Mouse (Mus musculus) left cerebral cortex, postnatal 36 days (tissue): ENCODE data around the gene Thumpd2. TPM values are rescaled to one million over a fixed set of nuclear protein-coding genes. Genes with fewer than 3 reads are reported as not detected.

Experiments used
- DNase-seq, 2 experiments: peaks; one replicate each; pipeline ENCODE4 v3.0.0; 2021 to 2022; ENCODE audit warnings: low spot score in 2 of 2, mixed read lengths in 1 of 2
- intact Hi-C: fragments of 180-260 bp; cut with DNase I; formaldehyde crosslinking; loops from one replicate; pipeline ENCODE4 v1.15.1; 2025
- total RNA-seq, 2 experiments: library from RNA; stranded (reverse); gene quantifications; 2 replicates each; pipeline ENCODE4 v1.2.3; 2021

The Thumpd2 gene
- 1 to 10 TPM; 5.2 to 8.7 TPM for total RNA-seq

DNA sequence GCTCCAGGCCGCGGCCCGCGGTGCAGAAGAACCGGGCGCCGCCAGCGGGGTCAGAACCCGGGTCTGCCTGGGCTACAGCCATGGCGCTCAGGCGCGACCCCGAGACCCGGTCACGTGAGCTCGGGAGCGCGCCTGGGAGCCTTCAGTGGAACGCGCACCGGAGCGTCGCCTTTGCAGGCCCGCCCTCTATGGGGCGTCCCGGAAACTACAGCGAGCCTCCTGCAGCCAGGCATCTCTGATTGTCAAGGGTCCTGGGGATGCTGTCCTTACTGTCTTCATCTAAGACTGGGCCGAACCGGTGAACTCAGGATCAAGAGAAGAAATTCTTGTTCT, at the start of gene Thumpd2:
TSS of gene Thumpd2 (minus strand) at position 104 of the 333 bp plus-strand sequence.
- DNase-seq, result peak; percentile 84 to 88
- intact Hi-C loops, result loop anchor here (5.0 kb wide), 1 partner anchor 37 kb away; no protein-coding TSS in a partner anchor

DNA sequence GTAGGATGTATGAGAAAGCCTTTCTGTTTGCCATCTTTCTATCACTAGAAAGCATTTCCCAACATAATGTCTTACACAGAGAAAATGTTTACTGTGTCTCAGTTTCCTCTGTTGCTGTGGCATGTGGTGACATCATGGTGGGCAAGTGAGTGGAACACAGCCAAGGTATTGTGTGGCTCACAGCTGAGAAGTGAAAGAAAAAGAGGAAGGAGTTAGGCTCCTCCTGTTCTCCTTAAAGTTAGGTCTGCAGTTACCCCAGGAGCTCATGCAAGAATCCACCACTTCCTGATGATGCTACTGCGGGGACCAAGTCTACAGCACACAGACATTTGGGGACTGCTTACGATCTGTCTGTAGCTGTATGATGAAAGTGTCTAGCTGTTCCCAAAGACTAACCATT, 39.4 kb upstream of the Thumpd2 start:
- intact Hi-C loops, result loop anchor here (5.0 kb wide), 1 partner anchor 37 kb away; the partner anchor contains the start of gene Thumpd2
- DNase-seq, result no peak

DNA sequence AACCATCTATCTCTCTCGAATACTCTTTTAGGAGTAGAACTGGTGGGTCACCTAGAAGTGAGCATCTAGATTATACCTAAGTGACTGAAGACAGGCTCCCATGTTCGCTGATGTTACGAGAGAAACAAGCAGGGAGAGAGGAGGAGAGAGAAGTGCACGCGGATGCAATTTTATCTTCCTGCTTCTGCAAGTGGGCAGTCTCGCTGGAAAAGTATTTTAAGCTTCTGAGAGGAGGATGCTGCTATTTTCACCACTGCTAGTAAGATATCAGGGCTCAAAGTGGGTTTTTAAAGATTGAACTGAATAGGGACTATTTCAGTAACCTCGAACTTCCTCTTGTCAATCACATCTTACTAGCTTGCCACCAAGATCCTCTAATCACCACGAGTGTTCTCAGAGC, 38.0 kb upstream of the Thumpd2 start:
- intact Hi-C loops, result loop anchor here (5.0 kb wide), 1 partner anchor 36 kb away; the partner anchor contains the start of gene Thumpd2
- peak in 1 of 2 experiments; percentile 10 for DNase-seq

DNA sequence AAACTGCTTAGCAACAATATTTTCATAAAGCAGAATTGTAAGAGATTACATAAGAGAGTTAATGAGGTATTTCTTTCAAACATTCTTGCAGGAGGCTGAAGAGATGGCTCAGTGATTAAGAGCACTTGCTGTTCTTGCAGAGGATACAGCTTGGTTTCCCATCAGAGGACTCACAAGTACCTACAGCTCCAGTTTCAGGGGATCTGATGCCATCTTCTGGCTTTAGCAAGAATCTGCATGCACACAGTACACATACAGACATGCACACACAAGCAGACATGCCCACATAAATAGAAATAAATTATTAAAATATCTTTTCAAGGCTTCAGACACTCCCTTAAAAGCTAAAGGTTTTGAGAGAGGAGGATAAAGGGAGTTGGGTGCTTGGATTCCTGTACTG, 33.6 kb upstream of the Thumpd2 start:
- intact Hi-C loops, result no loop called here
- no peak for DNase-seq

DNA sequence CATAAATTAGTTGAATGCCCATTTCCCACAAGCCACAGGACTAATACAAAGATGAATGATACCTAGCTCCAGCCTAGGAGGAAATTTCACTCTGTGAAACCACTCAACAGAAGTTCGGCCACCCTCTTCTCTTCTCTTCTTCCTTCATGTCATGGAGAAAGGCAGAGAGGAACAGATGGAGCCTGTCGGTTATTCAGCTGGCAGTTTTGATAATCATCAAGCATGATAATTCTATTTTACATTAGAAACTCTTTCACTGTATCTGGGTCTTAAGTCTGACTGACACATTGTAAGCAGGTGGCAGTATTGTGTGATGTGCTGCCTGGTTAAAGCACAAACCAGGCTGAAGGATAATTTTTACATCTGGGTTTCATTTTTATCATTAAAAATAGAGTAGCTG, 31.6 kb upstream of the Thumpd2 start:
- no peak for DNase-seq
- intact Hi-C loops, result no loop called here

DNA sequence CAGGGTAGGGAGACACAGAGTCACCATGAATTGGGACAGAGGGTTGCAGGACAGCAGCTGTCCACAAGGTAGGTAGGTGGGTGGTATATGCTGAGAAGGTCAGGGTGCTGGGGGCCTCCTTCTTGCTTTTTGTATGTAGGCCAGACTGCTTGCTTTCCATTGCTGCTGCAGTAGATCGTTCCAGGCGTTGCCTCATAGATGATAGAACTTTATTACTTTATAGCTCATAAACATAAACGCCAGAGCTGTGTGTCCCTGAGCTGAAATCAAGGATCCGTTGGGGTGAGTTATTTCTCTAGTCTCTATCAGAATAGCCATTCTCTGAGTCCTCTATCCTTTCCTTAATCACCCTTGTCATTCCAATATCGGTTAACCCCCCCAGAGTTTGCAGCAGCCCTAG, 27.9 kb upstream of the Thumpd2 start:
- no peak for DNase-seq
- intact Hi-C loops, result no loop called here

DNA sequence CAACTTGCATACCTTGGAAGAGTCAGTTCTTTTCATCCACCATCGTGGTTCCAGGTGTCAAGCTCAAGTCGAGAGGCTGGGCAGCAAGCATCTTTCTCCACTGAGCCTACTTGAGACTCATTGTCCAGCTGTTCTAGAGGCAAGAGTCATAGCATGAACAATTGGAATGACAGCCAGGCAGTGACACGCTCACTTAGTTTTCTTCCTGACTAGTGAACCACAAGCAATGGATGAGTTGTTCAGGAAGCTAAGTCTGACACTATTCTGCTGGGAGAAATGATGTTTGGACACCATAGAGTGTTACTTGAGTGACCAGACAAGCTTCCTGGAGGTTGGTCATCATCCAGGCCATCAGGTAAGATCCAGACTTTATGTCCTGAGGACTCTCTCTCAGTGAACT, 24.0 kb upstream of the Thumpd2 start:
- DNase-seq, result no peak
- intact Hi-C loops, result no loop called here

DNA sequence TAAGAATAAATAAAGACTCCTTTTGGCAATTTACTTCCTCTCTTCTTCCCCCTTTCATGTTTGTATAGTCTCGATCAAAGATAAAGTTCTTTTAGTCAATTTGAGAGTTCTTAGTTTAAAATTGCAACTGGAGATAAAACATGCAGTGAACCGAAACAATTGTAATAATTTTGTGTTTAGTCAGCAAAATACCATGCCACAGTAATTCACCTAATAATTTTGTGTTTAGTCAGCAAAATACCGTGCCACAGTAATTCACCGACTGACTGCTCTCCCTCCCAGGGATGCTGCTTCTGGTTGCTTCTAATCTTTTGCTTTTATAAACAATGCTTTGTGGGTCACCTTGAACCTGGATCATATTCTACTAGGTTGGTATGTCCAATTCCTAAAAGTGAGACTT, 22.9 kb upstream of the Thumpd2 start:
- intact Hi-C loops, result no loop called here
- DNase-seq, result no peak

DNA sequence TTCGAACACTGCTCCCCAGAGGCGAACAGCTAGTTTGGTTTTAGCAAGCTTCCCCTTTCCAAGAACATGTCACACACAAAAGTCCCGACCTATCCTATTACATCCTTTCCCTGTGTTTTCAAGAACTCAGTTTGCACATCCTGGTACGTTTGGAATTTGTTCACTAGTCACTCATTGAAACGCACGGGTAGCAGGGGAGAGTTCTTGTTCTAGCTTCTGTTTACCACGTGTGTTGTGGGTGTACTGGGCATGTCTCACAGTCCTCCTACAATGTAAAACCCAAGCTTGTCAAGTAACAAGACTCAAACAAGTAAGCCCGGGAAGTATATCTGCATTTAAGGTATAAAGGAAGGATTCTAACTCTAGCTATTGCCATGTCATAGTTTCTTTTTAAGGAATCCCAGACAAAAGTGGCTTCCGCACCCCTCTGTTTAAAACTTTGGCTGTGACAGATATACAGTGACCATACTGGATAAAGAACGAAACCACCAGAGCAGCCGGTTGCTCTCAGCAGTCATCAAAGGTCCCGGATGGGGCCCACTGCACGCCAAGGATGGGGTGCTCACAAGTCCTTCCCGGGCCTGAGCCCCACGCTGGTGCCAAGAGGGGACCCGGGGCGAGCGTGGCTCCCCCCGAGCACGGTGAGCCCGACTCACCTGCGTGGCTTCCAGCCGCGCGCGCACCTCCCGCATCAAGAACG, 453 bp downstream of the Thumpd2 start:
- intact Hi-C loops, result no loop called here
- peak; percentile 18 to 21 for DNase-seq

DNA sequence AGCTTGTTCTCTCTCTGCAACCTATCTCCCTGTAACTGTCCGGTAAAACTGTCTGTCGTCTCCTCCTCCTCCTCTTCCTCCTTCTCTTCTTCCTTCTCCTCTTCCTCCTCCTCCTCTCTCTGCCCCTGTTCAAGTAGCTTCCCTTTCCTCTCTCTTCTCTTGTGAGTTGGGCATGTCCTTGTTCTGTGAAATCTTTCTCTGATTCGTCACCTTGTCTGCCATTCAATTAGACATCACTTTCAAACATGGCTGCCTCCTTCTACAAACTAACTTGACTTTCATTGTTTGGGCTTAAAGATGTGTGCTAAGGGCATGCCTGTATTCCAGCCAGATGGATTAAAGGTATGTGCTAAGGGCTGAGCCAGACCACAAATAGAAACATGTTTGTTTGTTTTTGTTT, 1.5 kb downstream of the Thumpd2 start:
- DNase-seq, result no peak
- intact Hi-C loops, result no loop called here

DNA sequence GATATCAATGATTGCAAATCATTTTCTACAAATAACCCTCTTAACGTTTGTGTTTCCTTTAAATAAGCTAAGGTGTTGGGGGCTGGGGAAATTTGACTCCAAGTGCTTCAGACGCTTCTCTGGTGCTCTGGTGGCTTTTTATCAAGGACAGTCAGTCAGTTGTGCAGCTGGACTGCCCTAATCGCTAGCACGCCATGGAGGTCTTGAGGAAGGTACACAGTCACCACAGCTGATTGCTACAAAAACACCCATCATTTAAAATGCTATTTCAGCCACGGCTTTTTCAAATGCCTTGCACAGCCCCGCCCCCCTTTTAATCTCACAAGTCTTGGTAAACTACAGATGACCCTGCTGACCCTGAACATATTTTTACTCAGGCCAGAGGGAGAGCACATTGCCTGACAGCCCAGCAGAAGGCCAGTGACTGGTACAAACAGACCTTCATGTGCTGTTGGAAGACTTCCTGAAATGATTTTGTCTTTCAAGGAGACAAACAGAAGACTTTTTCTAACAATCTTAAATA, 2.5 kb downstream of the Thumpd2 start:
- DNase-seq, result no peak
- intact Hi-C loops, result no loop called here

DNA sequence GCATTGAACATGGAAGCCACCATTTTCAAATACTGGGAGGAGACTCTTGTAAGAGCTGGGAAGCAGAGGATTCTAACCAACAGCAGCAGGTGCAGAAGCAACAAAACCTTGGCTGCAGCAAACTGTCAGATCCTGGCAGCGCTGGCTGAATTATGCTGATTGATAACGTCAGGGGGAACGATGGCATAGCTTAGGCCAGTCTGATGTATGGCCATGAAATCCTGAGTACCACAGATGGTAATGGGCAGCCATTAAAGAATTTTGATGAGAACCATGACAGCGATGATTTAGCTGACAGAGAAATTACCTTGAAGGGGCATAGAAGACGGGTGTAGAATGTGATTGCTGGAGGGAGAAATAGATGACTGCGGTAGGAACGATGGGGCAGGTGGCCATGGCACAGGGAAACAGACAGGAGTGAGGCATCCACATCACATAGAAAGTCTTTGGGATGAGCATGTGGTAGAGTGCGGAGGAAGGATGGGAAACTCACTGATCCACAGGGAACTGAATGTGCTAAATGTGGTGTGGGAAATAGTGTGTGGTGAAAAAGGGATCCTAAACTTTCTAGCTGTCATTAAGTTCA, 8.0 kb downstream of the Thumpd2 start:
- intact Hi-C loops, result no loop called here
- no peak for DNase-seq

DNA sequence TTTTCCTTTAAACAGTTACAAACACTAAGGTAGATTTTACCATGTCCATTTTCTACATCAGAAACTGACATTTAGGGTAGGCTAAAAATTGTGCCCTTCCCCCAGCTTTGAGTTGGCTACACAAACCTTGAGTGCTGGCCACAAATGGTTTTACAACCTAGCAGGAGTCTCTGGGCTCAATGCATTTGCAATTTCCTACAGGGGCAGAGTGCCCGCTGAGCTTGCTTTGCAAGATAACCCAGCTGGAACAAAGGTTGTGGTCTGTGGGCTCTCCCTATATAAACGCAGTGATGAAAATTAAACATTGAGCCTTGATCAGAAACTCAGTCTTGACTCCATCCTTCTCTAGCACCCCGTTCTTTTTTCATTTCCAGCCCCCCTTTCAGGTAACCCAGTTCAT, 8.8 kb downstream of the Thumpd2 start:
- intact Hi-C loops, result no loop called here
- DNase-seq, result no peak

DNA sequence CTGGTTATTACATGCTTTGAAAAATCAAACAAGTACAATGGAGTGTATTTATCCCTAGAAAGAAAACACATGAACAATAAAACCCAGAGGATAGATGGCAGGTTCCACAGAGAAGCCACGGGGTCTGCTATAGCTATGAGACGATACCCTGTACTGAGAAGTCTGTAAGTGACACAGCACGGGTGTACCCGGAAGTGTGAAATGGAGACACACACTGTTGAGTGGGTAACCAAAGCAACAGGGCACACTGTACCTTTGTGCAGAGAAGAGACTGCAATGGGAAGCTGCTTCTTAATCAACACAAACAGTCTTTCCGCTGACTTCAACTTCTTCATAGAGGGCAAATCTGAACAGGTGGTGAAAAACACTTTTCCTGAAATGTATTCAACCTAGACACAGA, 9.4 kb downstream of the Thumpd2 start:
- intact Hi-C loops, result no loop called here
- DNase-seq, result no peak

DNA sequence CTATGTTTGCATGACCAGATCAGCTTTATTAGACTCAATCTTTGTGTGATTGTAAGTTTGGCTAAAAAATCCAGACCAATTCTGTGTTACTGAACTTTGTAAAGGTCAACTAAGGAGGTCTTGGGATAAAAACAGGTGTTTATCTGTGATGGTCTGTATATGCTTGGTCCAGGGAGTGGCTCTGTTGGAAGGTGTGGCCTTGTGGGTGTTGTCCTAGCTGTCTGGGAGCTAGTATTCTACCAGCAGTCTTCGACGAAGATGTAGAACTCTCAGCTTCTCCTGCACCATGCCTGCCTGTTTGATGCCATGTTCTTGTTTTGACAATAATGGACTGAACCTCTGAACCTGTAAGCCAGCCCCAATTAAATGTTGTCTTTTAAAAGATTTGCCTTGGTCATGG, 11.6 kb downstream of the Thumpd2 start:
- intact Hi-C loops, result no loop called here
- no peak for DNase-seq

DNA sequence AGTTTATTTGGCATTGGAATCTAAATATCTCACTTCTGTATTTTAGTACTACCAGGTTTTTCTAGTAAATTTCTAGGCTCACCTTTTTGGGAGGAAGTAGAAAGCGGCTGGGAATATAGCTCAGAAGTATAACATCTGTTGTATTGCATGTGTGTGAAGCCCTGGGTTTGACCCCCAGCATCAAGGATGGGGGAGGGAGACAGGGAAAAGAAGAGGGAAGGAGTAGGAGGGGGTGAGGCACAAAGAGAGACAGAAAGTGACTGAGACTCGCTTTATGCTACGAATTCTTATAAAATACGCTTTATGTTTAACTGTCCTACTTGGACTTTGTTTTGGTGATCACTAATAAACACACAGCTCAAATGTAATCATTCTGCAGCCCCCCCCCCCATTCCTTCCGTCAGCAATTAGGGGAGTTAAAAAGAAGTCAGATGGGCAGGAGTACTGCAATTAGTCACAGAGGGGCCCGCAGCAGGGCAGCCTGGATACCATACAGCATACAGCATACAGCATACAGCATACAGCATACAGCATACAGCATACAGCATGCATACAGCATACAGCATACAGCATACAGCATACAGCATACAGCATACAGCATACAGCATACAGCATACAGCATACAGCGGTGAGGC, 16.8 kb downstream of the Thumpd2 start:
- DNase-seq, result no peak
- intact Hi-C loops, result no loop called here

DNA sequence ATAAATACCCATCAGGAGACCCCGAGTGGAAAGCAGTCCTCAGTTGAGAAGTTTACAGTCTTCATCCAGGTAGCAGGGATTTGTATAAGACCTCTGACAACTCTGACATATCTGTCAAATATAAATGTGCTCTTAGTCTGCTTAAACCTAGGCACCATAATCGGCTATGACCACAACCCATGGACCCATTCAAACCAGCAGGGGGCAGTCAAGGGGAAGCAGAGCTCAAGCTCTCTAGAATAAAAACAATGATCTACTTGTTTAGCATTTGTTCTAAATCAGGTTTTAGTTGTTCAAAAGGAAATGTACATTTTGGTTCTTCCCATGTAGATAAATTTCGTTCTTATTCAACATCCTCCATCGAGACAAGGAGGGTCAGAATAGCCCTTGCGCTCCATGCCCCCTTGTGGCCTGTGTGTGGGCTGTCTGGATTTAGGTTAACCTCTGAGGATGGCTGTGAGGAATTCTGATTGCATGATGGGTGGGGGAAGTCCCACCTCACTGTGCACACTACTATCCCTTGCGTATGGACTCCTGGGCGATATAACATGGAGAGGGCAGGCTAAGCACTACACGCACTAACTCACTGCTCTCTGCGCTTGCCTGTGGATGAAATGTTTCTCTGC, 19.2 kb downstream of the Thumpd2 start:
- intact Hi-C loops, result no loop called here
- DNase-seq, result peak; percentile 21 to 32

DNA sequence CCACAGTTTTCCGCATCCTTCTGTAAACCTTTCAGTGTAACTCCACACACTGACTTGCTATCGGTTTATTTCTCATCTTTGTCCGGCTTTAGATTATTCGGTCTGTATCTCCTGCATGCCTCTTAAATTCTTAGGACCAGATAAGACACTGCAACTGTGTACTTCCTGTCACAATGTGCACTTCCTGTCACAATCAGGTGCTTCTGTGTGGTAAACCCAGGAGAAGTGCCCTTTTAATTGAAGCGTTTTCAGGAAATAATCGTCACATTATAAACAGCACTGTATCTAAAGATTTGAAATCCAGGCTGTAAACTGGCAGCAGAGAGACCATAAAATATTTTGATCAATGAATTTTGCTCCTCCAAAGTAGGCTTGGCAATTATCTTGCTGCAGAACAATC, 19.8 kb downstream of the Thumpd2 start:
- DNase-seq, result no peak
- intact Hi-C loops, result no loop called here

DNA sequence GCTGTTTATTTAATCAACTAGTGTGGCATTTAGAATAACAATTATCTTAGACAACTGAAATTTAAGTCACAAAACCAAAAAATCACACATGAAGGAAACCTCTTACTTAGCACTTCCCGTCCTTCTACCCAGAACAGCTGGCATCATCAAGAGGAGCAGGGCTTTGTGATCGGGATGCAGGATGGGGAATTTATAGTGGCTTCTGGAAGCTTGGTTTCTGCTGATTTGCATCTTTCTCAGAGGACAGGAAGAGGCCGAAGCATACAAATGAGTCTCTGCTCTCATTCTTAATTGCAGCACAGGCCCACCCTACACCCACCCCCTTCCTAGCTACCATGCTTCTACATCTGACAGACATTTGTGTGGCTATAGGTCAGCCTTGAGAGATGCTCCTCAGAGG, 20.5 kb downstream of the Thumpd2 start:
- intact Hi-C loops, result no loop called here

DNA sequence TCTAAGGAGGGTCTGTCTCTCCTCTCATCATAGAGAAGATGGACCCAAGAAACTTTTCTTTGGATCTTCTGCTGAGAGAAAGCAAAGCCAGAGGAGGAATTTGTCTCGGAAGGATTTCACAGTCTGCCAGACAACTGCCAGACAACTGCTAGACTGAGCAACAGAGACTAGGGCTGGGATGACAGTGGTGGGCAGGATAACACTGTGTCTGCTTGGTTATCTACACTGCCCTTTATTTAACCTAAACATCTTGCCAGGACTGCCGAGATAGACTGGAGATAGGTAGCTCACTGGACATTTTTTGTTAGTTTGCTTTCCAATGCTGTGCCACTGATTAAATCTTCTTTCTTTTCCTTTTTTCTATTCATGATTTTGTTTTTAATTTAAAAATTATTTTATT, 23.2 kb downstream of the Thumpd2 start:
- intact Hi-C loops, result no loop called here

More for the DNA sequence above, 20.5 kb downstream of the Thumpd2 start:
- no peak for DNase-seq

More for the DNA sequence above, 23.2 kb downstream of the Thumpd2 start:
- DNase-seq, result no peak
